Mouse (Mus musculus): Measurements from ENCODE around the gene Taf5.
A peak's percentile ranks its signal among the peaks of the same experiment; 100 is the strongest.

Gene Taf5

GRCm38 (mm10) chr19:47067924-47068611 is 522 bp downstream of the Taf5 start:
- peak; percentile 89 to 92 for DNase-seq

- peak; percentile 68 to 73 for DNase-seq
These were observed 20.7 kb downstream of the Taf5 start for GRCm38 (mm10) chr19:47088226-47088625.

- peak; percentile 51 to 55 for DNase-seq
These were observed 22.4 kb downstream of the Taf5 start for GRCm38 (mm10) chr19:47089718-47090525.

- peak; percentile 97 to 98 for DNase-seq
These were observed 23.1 kb downstream of the Taf5 start, which contains the start of the genes Usmg5 and Pdcd11 for GRCm38 (mm10) chr19:47090550-47091156. Gene Usmg5 (minus strand): TSS chr19:47090647. Gene Pdcd11 (plus strand): TSS chr19:47090768.

GRCm38 (mm10) chr19:47101080-47101479 is 33.5 kb downstream of the Taf5 start:
- no peak for DNase-seq

- no peak for DNase-seq
These were observed 37.2 kb downstream of the Taf5 start for GRCm38 (mm10) chr19:47104641-47105271.

GRCm38 (mm10) chr19:47118634-47119033 is 51.1 kb downstream of the Taf5 start:
- no peak for DNase-seq

- peak; percentile 18 to 43 for DNase-seq
These were observed 53.5 kb downstream of the Taf5 start for GRCm38 (mm10) chr19:47121054-47121453.

- peak in 1 of 2 experiments; percentile 69 for DNase-seq
These were observed 55.3 kb downstream of the Taf5 start for GRCm38 (mm10) chr19:47122802-47123201.

GRCm38 (mm10) chr19:47128164-47128563 is 60.6 kb downstream of the Taf5 start:
- DNase-seq = no peak

- no peak for DNase-seq
These were observed 61.3 kb downstream of the Taf5 start for GRCm38 (mm10) chr19:47128835-47129234.

GRCm38 (mm10) chr19:47130551-47131125 is 63.1 kb downstream of the Taf5 start:
- DNase-seq = no peak

All from kidney, postnatal 36 days (tissue).